ENCODE assay signal across 8 mouse cellular contexts in genomic region chr3:86545945-86546344, GRCm38 (mm10). TPM values are rescaled to one million over a fixed set of nuclear protein-coding genes. Genes with fewer than 3 reads are reported as not detected.
DNase-seq lines count a peak whose midpoint lies in the region; ATAC-seq and TF ChIP-seq lines count a peak whose summit lies in the region.

No protein-coding gene starts in this region.

- 24% methylated on average over 5 of the region's 5 CpGs for WGBS in liver, embryonic 13.5 days (ENCODE audit: insufficient replicate concordance)
- WGBS in kidney, adult 2 months = 76% methylated on average over 5 of the region's 5 CpGs

- H3K4me2 ChIP-seq in liver, embryonic 13.5 days = peak overlapping the region; percentile 67

- peaks cover 52% of the 10 kb centered on the region for H3K27me3 ChIP-seq in liver, embryonic 13.5 days
- no peaks in the 10 kb centered on the region for H3K27me3 ChIP-seq in kidney, adult 2 months (replicated peaks; ENCODE audit: control insufficient read depth, insufficient read depth, low read length)

- ATAC-seq in liver, embryonic 13.5 days (ENCODE audit: low read depth) = no peak
- no peak for ATAC-seq in erythroblast, adult 5-6 weeks (replicated peaks; ENCODE audit: low FRiP score, poor library complexity, severe bottlenecking)

- TF ChIP-seq POLR2A in kidney, adult 2 months (IDR thresholded peaks at IDR 0.05; ENCODE audit: low read depth, low read length) = no peak

- no peak overlapping the region for H3K9ac ChIP-seq in liver, embryonic 13.5 days

- peak overlapping the region; percentile 54 for H3K4me3 ChIP-seq in liver, embryonic 13.5 days (replicated peaks)
- no peak overlapping the region for H3K4me3 ChIP-seq in kidney, adult 2 months (ENCODE audit: insufficient read depth, low read depth, low read length)

- no peak overlapping the region for H3K27ac ChIP-seq in liver, embryonic 13.5 days
- no peak overlapping the region for H3K27ac ChIP-seq in kidney, adult 2 months (ENCODE audit: insufficient read depth, low read depth, low read length)

- H3K9me3 ChIP-seq in liver, embryonic 13.5 days (replicated peaks) = no peaks in the 10 kb centered on the region

- TF ChIP-seq CTCF in kidney, adult 2 months (conservative IDR thresholded peaks at IDR 0.05; ENCODE audit: insufficient read depth, insufficient read length, low read depth, low read length) = no peak

- DNase-seq in embryo, embryonic 10.5 days (ENCODE audit: low spot score) = peak; percentile 49
- DNase-seq in embryo, embryonic 10 days (ENCODE audit: low spot score) = no peak
- DNase-seq in thymus, postnatal 4 days = peak; percentile 11
- no peak for DNase-seq in thymus, postnatal 14 days
- DNase-seq in liver, embryonic 13.5 days = no peak
- no peak for DNase-seq in cerebellum, postnatal 36 days
- DNase-seq in kidney, adult 2 months = no peak

- no peaks in the 10 kb centered on the region for H3K36me3 ChIP-seq in liver, embryonic 13.5 days
- H3K36me3 ChIP-seq in kidney, adult 2 months (ENCODE audit: control insufficient read depth, insufficient read depth, low read length) = peaks cover 1% of the 10 kb centered on the region

- H3K4me1 ChIP-seq in liver, embryonic 13.5 days (replicated peaks) = peaks cover 28% of the 10 kb centered on the region
- H3K4me1 ChIP-seq in kidney, adult 2 months (ENCODE audit: control insufficient read depth, insufficient read depth, low read length) = no peaks in the 10 kb centered on the region

RNA-seq across cellular contexts. Expression of gene Mab21l2, which starts 2.5 kb away (rescaled TPM):
- polyA plus RNA-seq in liver, embryonic 13.5 days (2015; fragmentation: Nextera tagmentation; extraction: Ambion mirVana) = 0.78 and 1.2 TPM in 2 replicates
- not detected in 2 replicates for total RNA-seq in erythroblast, adult 5-6 weeks (2015; ENCODE audit: low replicate concordance)
- total RNA-seq in erythroblast, adult 5-6 weeks (2017; ENCODE audit: low replicate concordance) = not detected in 2 replicates
- 0.05 and 0.08 TPM in 2 replicates for polyA plus RNA-seq in kidney, adult 2 months (2012; rRNA removed)

Comparison
In these comparisons a context has a peak if more than half of its experiments do, and no peak if none do; other contexts are left out.
1. DNase-seq: peak in embryo, embryonic 10.5 days (single experiment) and thymus, postnatal 4 days (single experiment); none in embryo, embryonic 10 days (single experiment), thymus, postnatal 14 days (single experiment), liver, embryonic 13.5 days (single experiment), cerebellum, postnatal 36 days (0 of 2) and kidney, adult 2 months (single experiment).